Mouse (Mus musculus): ENCODE data around the gene H2-Ke6. TPM values are rescaled to one million over a fixed set of nuclear protein-coding genes. Genes with fewer than 3 reads are reported as not detected.

H2-Ke6 gene
- total and polyA plus RNA-seq, 3 experiments: 20.8 to 47.1 (median 31.7) TPM

GRCm38 (mm10) chr17:34039562-34040450 is 11.9 kb upstream of the H2-Ke6 start:
- Histone ChIP-seq H3K4me1 (ENCODE audit: control insufficient read depth in 1 of 2, insufficient read depth in 2 of 2) (peaks cover 3 to 8% of the 10 kb centered on the region in 2 experiments; a peak in 2 of 4 replicates), H3K36me3 (replicated peaks in 1 of 2; ENCODE audit: control insufficient read depth in 1 of 2, insufficient read depth in 1 of 2, low read length in 1 of 2) (peaks cover 44 to 86% of the 10 kb centered on the region in 2 experiments), H3K9ac (ENCODE audit: insufficient read depth, low read depth) (no peak overlapping the region), H3K4me3 (replicated peaks in 1 of 3; ENCODE audit: low read depth in 2 of 3, low read length in 2 of 3, poor library complexity in 1 of 3) (no peak overlapping the region), H3K9me3 (replicated peaks; ENCODE audit: low read length) (no peaks in the 10 kb centered on the region), H3K4me2 (ENCODE audit: insufficient read depth, low read depth, poor library complexity, severe bottlenecking) (no peak overlapping the region), H3K27ac (ENCODE audit: insufficient read depth, low read depth) (no peak overlapping the region), H3K27me3 (replicated peaks) (no peaks in the 10 kb centered on the region), H3K79me2 (replicated peaks; ENCODE audit: control insufficient read depth, extremely low read depth, insufficient read depth, poor library complexity, severe bottlenecking) (no peaks in the 10 kb centered on the region)
- TF ChIP-seq UBTF (IDR thresholded peaks at IDR 0.05; ENCODE audit: low read depth, low read length) (no peak), POLR2AphosphoS2 (IDR thresholded peaks at IDR 0.05; ENCODE audit: low read depth, low read length) (0 out of 2 replicates have a peak, but pooled peaks have one; percentile 59)
- in situ Hi-C loops (cut with MboI; ENCODE audit: low pct_ligation_motif_present, low pct_unique_long_range_greater_than_20kb, low sequenced_read_pairs) (no loop called here), dilution Hi-C loops (cut with MboI; ENCODE audit: extremely low pct_ligation_motif_present, extremely low pct_unique_long_range_greater_than_20kb, low sequenced_read_pairs) (no loop called here)
- DNase-seq (ENCODE audit: extremely low read depth): no peak

GRCm38 (mm10) chr17:34038878-34039561 is 11.2 kb upstream of the H2-Ke6 start, which contains the start of gene Col11a2:
Gene Col11a2 (plus strand): TSS chr17:34039437.
- TF ChIP-seq MYC (IDR thresholded peaks at IDR 0.05; ENCODE audit: low read depth, low read length) (no peak), BHLHE40 (IDR thresholded peaks at IDR 0.05; ENCODE audit: low read depth, low read length) (no peak), IRF4 (IDR thresholded peaks at IDR 0.05; ENCODE audit: low read depth, low read length) (no peak), CHD1 (IDR thresholded peaks at IDR 0.05; ENCODE audit: low read depth, low read length) (no peak), RAD21 (IDR thresholded peaks at IDR 0.05; ENCODE audit: low read depth, low read length) (no peak), ZC3H11A (IDR thresholded peaks at IDR 0.05; ENCODE audit: low read depth, low read length) (no peak), E2F4 (IDR thresholded peaks at IDR 0.05; ENCODE audit: insufficient replicate concordance, low read depth, low read length) (no peak)
- H3K36me3 ChIP-seq (replicated peaks in 1 of 2; ENCODE audit: control insufficient read depth in 1 of 2, insufficient read depth in 1 of 2, low read length in 1 of 2): peaks cover 37 to 84% of the 10 kb centered on the region in 2 experiments
- no peak within 1 kb of the TSS for H3K9ac ChIP-seq (ENCODE audit: insufficient read depth, low read depth)
- no peaks in the 10 kb centered on the region for H3K9me3 ChIP-seq (replicated peaks; ENCODE audit: low read length)
- H3K4me2 ChIP-seq (ENCODE audit: insufficient read depth, low read depth, poor library complexity, severe bottlenecking): no peak within 1 kb of the TSS
- H3K27ac ChIP-seq (ENCODE audit: insufficient read depth, low read depth): no peak within 1 kb of the TSS
- peaks cover 3 to 14% of the 10 kb centered on the region in 2 experiments; a peak in 3 of 4 replicates for H3K4me1 ChIP-seq (ENCODE audit: control insufficient read depth in 1 of 2, insufficient read depth in 2 of 2)
- H3K27me3 ChIP-seq (replicated peaks): no peaks in the 10 kb centered on the region
- dilution Hi-C loops (cut with MboI; ENCODE audit: extremely low pct_ligation_motif_present, extremely low pct_unique_long_range_greater_than_20kb, low sequenced_read_pairs) (no loop called here), in situ Hi-C loops (cut with MboI; ENCODE audit: low pct_ligation_motif_present, low pct_unique_long_range_greater_than_20kb, low sequenced_read_pairs) (no loop called here)
- no peak for DNase-seq (ENCODE audit: extremely low read depth)
- no peaks in the 10 kb centered on the region for H3K79me2 ChIP-seq (replicated peaks; ENCODE audit: control insufficient read depth, extremely low read depth, insufficient read depth, poor library complexity, severe bottlenecking)
- no peak within 1 kb of the TSS for H3K4me3 ChIP-seq (replicated peaks in 1 of 3; ENCODE audit: low read depth in 2 of 3, low read length in 2 of 3, poor library complexity in 1 of 3)

- dilution Hi-C loops (cut with MboI; ENCODE audit: extremely low pct_ligation_motif_present, extremely low pct_unique_long_range_greater_than_20kb, low sequenced_read_pairs): no loop called here
- H3K27me3 ChIP-seq (replicated peaks): no peaks in the 10 kb centered on the region
- H3K36me3 ChIP-seq (replicated peaks in 1 of 2; ENCODE audit: control insufficient read depth in 1 of 2, insufficient read depth in 1 of 2, low read length in 1 of 2): peaks cover 34 to 83% of the 10 kb centered on the region in 2 experiments
- H3K9me3 ChIP-seq (replicated peaks; ENCODE audit: low read length): no peaks in the 10 kb centered on the region
- H3K4me3 ChIP-seq (replicated peaks in 1 of 3; ENCODE audit: low read depth in 2 of 3, low read length in 2 of 3, poor library complexity in 1 of 3): no peak overlapping the region
- no peak overlapping the region for H3K4me2 ChIP-seq (ENCODE audit: insufficient read depth, low read depth, poor library complexity, severe bottlenecking)
- no peak overlapping the region for H3K27ac ChIP-seq (ENCODE audit: insufficient read depth, low read depth)
- TF ChIP-seq ZMIZ1 (IDR thresholded peaks at IDR 0.05; ENCODE audit: low read depth, low read length): no peak
- TF ChIP-seq MAFK (IDR thresholded peaks at IDR 0.05; ENCODE audit: insufficient replicate concordance, low read length): no peak
- no peak for TF ChIP-seq USF2 (conservative IDR thresholded peaks at IDR 0.05; ENCODE audit: low read depth, low read length)
- TF ChIP-seq ETS1 (conservative IDR thresholded peaks at IDR 0.05; ENCODE audit: low read depth, low read length): no peak
- TF ChIP-seq RAD21 (IDR thresholded peaks at IDR 0.05; ENCODE audit: low read depth, low read length): no peak
- no peak for TF ChIP-seq NELFE (IDR thresholded peaks at IDR 0.05; ENCODE audit: low read depth, low read length)
- no peak for TF ChIP-seq EP300 (IDR thresholded peaks at IDR 0.05; ENCODE audit: low read length)
- H3K79me2 ChIP-seq (replicated peaks; ENCODE audit: control insufficient read depth, extremely low read depth, insufficient read depth, poor library complexity, severe bottlenecking): peaks cover 1% of the 10 kb centered on the region; the same call in 1 of the 2 replicates
- no peak for DNase-seq (ENCODE audit: extremely low read depth)
- H3K9ac ChIP-seq (ENCODE audit: insufficient read depth, low read depth): no peak overlapping the region
- in situ Hi-C loops (cut with MboI; ENCODE audit: low pct_ligation_motif_present, low pct_unique_long_range_greater_than_20kb, low sequenced_read_pairs): no loop called here
- H3K4me1 ChIP-seq (ENCODE audit: control insufficient read depth in 1 of 2, insufficient read depth in 2 of 2): peaks cover 4 to 19% of the 10 kb centered on the region in 2 experiments
Observed at GRCm38 (mm10) chr17:34038440-34038839, 10.6 kb upstream of the H2-Ke6 start.
